ENCODE assay signal across 11 mouse cellular contexts in the genomic region with DNA sequence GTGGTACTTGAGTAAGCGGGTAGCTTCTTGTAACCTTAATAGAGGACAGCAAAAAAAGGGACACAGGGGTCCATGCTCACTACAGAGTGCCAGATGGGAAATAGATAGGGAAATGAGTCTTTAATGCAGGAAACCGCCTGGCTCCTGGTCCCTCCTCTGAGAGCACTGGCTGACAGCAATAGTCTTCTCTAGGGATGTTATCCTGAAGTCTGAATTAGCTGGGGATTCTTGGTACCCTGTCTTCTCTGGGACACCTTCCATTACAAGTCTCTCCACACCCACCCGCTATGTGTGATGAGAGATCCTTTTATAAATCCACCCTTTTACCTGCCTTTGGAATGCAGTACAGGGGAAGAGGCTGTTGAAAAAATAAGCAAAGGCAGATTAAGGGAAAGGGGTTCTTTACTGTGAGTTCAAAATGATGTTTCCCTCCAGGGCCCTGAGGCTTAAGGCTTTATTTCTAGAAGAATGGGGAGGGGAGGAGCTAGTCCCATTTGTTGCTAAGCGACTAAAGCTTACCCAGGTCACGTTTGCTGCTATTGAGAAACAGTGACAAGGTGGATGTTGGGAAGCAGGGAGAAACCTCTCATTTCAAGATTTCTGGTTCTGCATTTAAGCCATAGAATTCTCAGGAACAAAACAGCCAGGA. TPM values are rescaled to one million over a fixed set of nuclear protein-coding genes. Genes with fewer than 3 reads are reported as not detected.
DNase-seq lines count a peak whose midpoint lies in the region; ATAC-seq and TF ChIP-seq lines count a peak whose summit lies in the region.
"Had no signal": no experiment of that assay in that cellular context is flagged by ENCODE, and none has a peak within 500 bp of the region (broad histone marks: within the 10 kb centered on the region; RNA-seq: fewer than 3 reads in every experiment).

No protein-coding gene starts in this region.

- no peak overlapping the region for H3K9ac ChIP-seq in ES-Bruce4 (ENCODE audit: low read depth, poor library complexity, severe bottlenecking)
- H3K9ac ChIP-seq in forebrain, embryonic 16.5 days (replicated peaks; ENCODE audit: low read depth, low read length): no peak overlapping the region
- no peak overlapping the region for H3K9ac ChIP-seq in midbrain, embryonic 12.5 days (replicated peaks)
- H3K9ac ChIP-seq in intestine, postnatal 0 days (ENCODE audit: low read depth, low read length): no peak overlapping the region
- H3K9ac ChIP-seq: heart, embryonic 15.5 days; liver, embryonic 12.5 days had no signal

- no peaks in the 10 kb centered on the region for H3K36me3 ChIP-seq in ES-Bruce4 (ENCODE audit: control insufficient read depth, insufficient read depth, low read length, poor library complexity, severe bottlenecking)
- H3K36me3 ChIP-seq in forebrain, embryonic 16.5 days (ENCODE audit: control insufficient read depth, insufficient read depth): no peaks in the 10 kb centered on the region
- H3K36me3 ChIP-seq in midbrain, embryonic 12.5 days: no peaks in the 10 kb centered on the region
- no peaks in the 10 kb centered on the region for H3K36me3 ChIP-seq in intestine, postnatal 0 days (ENCODE audit: control insufficient read depth, insufficient read depth)
- H3K36me3 ChIP-seq: heart, embryonic 15.5 days; liver, embryonic 12.5 days had no signal

- H3K9me3 ChIP-seq in ES-Bruce4 (replicated peaks; ENCODE audit: control insufficient read depth, insufficient read depth, low read length, poor library complexity, severe bottlenecking): peaks cover 3% of the 10 kb centered on the region; the same call in 1 of the 2 replicates
- H3K9me3 ChIP-seq in forebrain, embryonic 16.5 days (ENCODE audit: control insufficient read depth, low read length): no peaks in the 10 kb centered on the region
- H3K9me3 ChIP-seq in midbrain, embryonic 12.5 days: no peaks in the 10 kb centered on the region
- H3K9me3 ChIP-seq in intestine, postnatal 0 days (ENCODE audit: control insufficient read depth): no peaks in the 10 kb centered on the region
- H3K9me3 ChIP-seq: heart, embryonic 15.5 days; liver, embryonic 12.5 days had no signal

- 7% methylated on average over 5 of the region's 5 CpGs for WGBS in forebrain, embryonic 16.5 days
- WGBS in midbrain, embryonic 12.5 days: 11% methylated on average over 5 of the region's 5 CpGs
- WGBS in intestine, postnatal 0 days: 51% methylated on average over 5 of the region's 5 CpGs

- no peaks in the 10 kb centered on the region for H3K4me1 ChIP-seq in ES-Bruce4 (ENCODE audit: control insufficient read depth, insufficient read depth, low read length)
- no peaks in the 10 kb centered on the region for H3K4me1 ChIP-seq in forebrain, embryonic 16.5 days (replicated peaks; ENCODE audit: control insufficient read depth, insufficient read depth, low read length)
- H3K4me1 ChIP-seq in midbrain, embryonic 12.5 days: peaks cover 9% of the 10 kb centered on the region
- no peaks in the 10 kb centered on the region for H3K4me1 ChIP-seq in intestine, postnatal 0 days (replicated peaks; ENCODE audit: control insufficient read depth, insufficient read depth, low read length)
- H3K4me1 ChIP-seq: heart, embryonic 15.5 days had no signal

- peak overlapping the region; percentile 48 for H3K27ac ChIP-seq in ES-Bruce4 (ENCODE audit: insufficient read depth, low read length)
- peak overlapping the region; percentile 50 for H3K27ac ChIP-seq in forebrain, embryonic 16.5 days (ENCODE audit: low read length)
- H3K27ac ChIP-seq in midbrain, embryonic 12.5 days (replicated peaks): peak overlapping the region; percentile 65
- H3K27ac ChIP-seq in intestine, postnatal 0 days (ENCODE audit: low read depth, low read length): no peak overlapping the region
- H3K27ac ChIP-seq: heart, embryonic 15.5 days; liver, embryonic 12.5 days had no signal

- TF ChIP-seq POLR2A in ES-Bruce4 (IDR thresholded peaks at IDR 0.05; ENCODE audit: insufficient read depth, low read length): no peak

- no peak for TF ChIP-seq EP300 in ES-Bruce4 (IDR thresholded peaks at IDR 0.05; ENCODE audit: insufficient read depth, low read depth, low read length)

- no peak overlapping the region for H3K4me2 ChIP-seq in forebrain, embryonic 16.5 days (ENCODE audit: low read length)
- H3K4me2 ChIP-seq in midbrain, embryonic 12.5 days (replicated peaks): peak overlapping the region; percentile 15; the same call in 1 of the 2 replicates
- H3K4me2 ChIP-seq in intestine, postnatal 0 days (replicated peaks; ENCODE audit: low read depth): no peak overlapping the region
- H3K4me2 ChIP-seq: heart, embryonic 15.5 days; liver, embryonic 12.5 days had no signal

- H3K4me3 ChIP-seq in ES-Bruce4 (ENCODE audit: low read depth, low read length): no peak overlapping the region
- H3K4me3 ChIP-seq in forebrain, embryonic 16.5 days (replicated peaks; ENCODE audit: low read length): no peak overlapping the region
- no peak overlapping the region for H3K4me3 ChIP-seq in midbrain, embryonic 12.5 days
- no peak overlapping the region for H3K4me3 ChIP-seq in intestine, postnatal 0 days (ENCODE audit: low read depth, low read length)
- H3K4me3 ChIP-seq: heart, embryonic 15.5 days; liver, embryonic 12.5 days had no signal

- peak; percentile 75 for ATAC-seq in forebrain, embryonic 16.5 days
- ATAC-seq in midbrain, embryonic 12.5 days (ENCODE audit: low FRiP score, low read depth): peak; percentile 93
- no peak for ATAC-seq in granulocyte monocyte progenitor cell, adult 5-6 weeks (replicated peaks; ENCODE audit: poor library complexity, severe bottlenecking)
- ATAC-seq in intestine, postnatal 0 days: no peak

- intact Hi-C loops in gastrocnemius, postnatal 36 days (cut with DNase I): no loop called here

- DNase-seq in embryo, embryonic 10.5 days (ENCODE audit: low spot score): peak; percentile 75
- no peak for DNase-seq in kidney, postnatal 36 days
- DNase-seq in gastrocnemius, postnatal 36 days: no peak
- DNase-seq: kidney, adult 2 months had no signal

- no peaks in the 10 kb centered on the region for H3K27me3 ChIP-seq in ES-Bruce4 (ENCODE audit: control insufficient read depth, insufficient read depth, low read length, poor library complexity, severe bottlenecking)
- H3K27me3 ChIP-seq in forebrain, embryonic 16.5 days (replicated peaks; ENCODE audit: control insufficient read depth, insufficient read depth, low read length): no peaks in the 10 kb centered on the region
- H3K27me3 ChIP-seq in midbrain, embryonic 12.5 days: no peaks in the 10 kb centered on the region
- H3K27me3 ChIP-seq in intestine, postnatal 0 days (replicated peaks; ENCODE audit: control insufficient read depth, insufficient read depth, low read length): no peaks in the 10 kb centered on the region
- H3K27me3 ChIP-seq: heart, embryonic 15.5 days; liver, embryonic 12.5 days had no signal

- no peak for TF ChIP-seq CTCF in ES-Bruce4 (IDR thresholded peaks at IDR 0.05; ENCODE audit: low read depth, low read length)
- no peak for TF ChIP-seq CTCF in intestine, postnatal 0 days (IDR thresholded peaks at IDR 0.05; ENCODE audit: low read depth)

RNA-seq across cellular contexts. Expression of gene Ikzf2, which starts 42.1 kb away (rescaled TPM):
- polyA plus RNA-seq in ES-Bruce4 (2011; ENCODE audit: insufficient read depth, insufficient read length, low read depth, missing spikeins): 12.9 and 13.7 TPM in 2 replicates
- 4.9 and 5.0 TPM in 2 replicates for polyA plus RNA-seq in forebrain, embryonic 16.5 days (2015; fragmentation: Nextera tagmentation; extraction: Ambion mirVana)
- 5.7 and 6.0 TPM in 2 replicates for polyA plus RNA-seq in midbrain, embryonic 12.5 days (2016; fragmentation: Nextera tagmentation; extraction: Ambion mirVana)
- 11.9 and 15.3 TPM in 2 replicates for total RNA-seq in granulocyte monocyte progenitor cell, adult 5-6 weeks (2014; fragmentation: Nextera tagmentation)
- total RNA-seq in granulocyte monocyte progenitor cell, adult 5-6 weeks (2017): 13.0 and 14.8 TPM in 2 replicates
- 1.0 TPM in 2 replicates for polyA plus RNA-seq in intestine, postnatal 0 days (2015; fragmentation: Nextera tagmentation; extraction: Ambion mirVana)
- 10 to 100 TPM; 10.8 to 11.3 TPM for total RNA-seq in gastrocnemius, postnatal 36 days (2021)

Comparison
In these comparisons a context has a peak if more than half of its experiments do, and no peak if none do; other contexts are left out.
1. ATAC-seq: peak in forebrain, embryonic 16.5 days (single experiment) and midbrain, embryonic 12.5 days (single experiment); none in granulocyte monocyte progenitor cell, adult 5-6 weeks (single experiment) and intestine, postnatal 0 days (single experiment).